Mouse (Mus musculus) ES-E14 (cell line): Measurements from ENCODE around the gene Ptprn2.

Experiments
- HCFC1 ChIP-seq: IDR thresholded peaks from 2 replicates; pipeline ENCODE4 v1.6.1; 2012; ENCODE audit warnings: low read length, inconsistent platforms, borderline replicate concordance; ENCODE audit not compliant: insufficient read depth
- ZNF384 ChIP-seq: IDR thresholded peaks from 2 replicates; pipeline ENCODE4 v1.6.1; 2012; ENCODE audit warnings: low read depth, low read length, inconsistent platforms

- no peak for TF ChIP-seq ZNF384
- TF ChIP-seq HCFC1: no peak
Observed at GRCm38 (mm10) chr12:117169670-117170069, 684.1 kb downstream of the Ptprn2 start.
